Mouse (Mus musculus) lung, embryonic 14.5 days (tissue): Measurements from ENCODE around the gene Dand5. TPM values are rescaled to one million over a fixed set of nuclear protein-coding genes. Genes with fewer than 3 reads are reported as not detected.

Source experiments
- ATAC-seq: fragments of 200-750 bp; cut with Nextera tagmentation; 2 replicates; pipeline ENCODE4 v1.8.0; 2017; ENCODE audit warnings: mild to moderate bottlenecking, moderate TSS enrichment, moderate library complexity; ENCODE audit not compliant: insufficient read depth
- DNase-seq: peaks from one replicate; pipeline ENCODE4 v3.0.0-alpha.2; 2015
- H3K27ac ChIP-seq: fragments of 300-500 bp; sonication (generic); 2 replicates; pipeline ENCODE4 v1.5.1; 2014; ENCODE audit warnings: low read depth, mild to moderate bottlenecking, moderate library complexity
- H3K27me3 ChIP-seq: fragments of 300-500 bp; sonication (generic); 2 replicates; pipeline ENCODE4 v1.6.1; 2014; ENCODE audit warnings: low read length, control low read depth; ENCODE audit not compliant: insufficient read depth
- H3K36me3 ChIP-seq: fragments of 300-500 bp; sonication (generic); 2 replicates; pipeline ENCODE4 v1.6.1; 2014; ENCODE audit warnings: control low read depth; ENCODE audit not compliant: insufficient read depth
- H3K4me1 ChIP-seq: fragments of 300-500 bp; sonication (generic); 2 replicates; pipeline ENCODE4 v1.6.1; 2014; ENCODE audit warnings: antibody characterized with exemption, control low read depth; ENCODE audit not compliant: insufficient read depth
- H3K4me2 ChIP-seq: fragments of 300-500 bp; sonication (generic); 2 replicates; pipeline ENCODE4 v1.6.1; 2014; ENCODE audit warnings: mild to moderate bottlenecking
- H3K4me3 ChIP-seq: fragments of 300-500 bp; sonication (generic); 2 replicates; pipeline ENCODE4 v1.5.1; 2014; ENCODE audit warnings: low read depth, low read length
- H3K9ac ChIP-seq: fragments of 300-500 bp; sonication (generic); 2 replicates; pipeline ENCODE4 v1.6.1; 2014
- H3K9me3 ChIP-seq: fragments of 300-500 bp; sonication (generic); 2 replicates; pipeline ENCODE4 v1.6.1; 2016; ENCODE audit warnings: low read depth, low read length, control low read depth
- CTCF ChIP-seq: IDR thresholded peaks from 2 replicates; pipeline ENCODE4 v1.5.1; 2016; ENCODE audit warnings: antibody characterized with exemption, low read depth
- WGBS: fragments of 180-500 bp; shearing (Covaris S2); extraction: QIAGEN DNeasy Blood & Tissue Kit; methylation state at CpG from one replicate; pipeline ENCODE4 v1.1.7; 2014; 5-methylcytosine and 5-hydroxymethylcytosine counted together
- polyA plus RNA-seq: library from polyadenylated mRNA; unstranded; fragments of >200 nt; fragmentation: Nextera tagmentation; extraction: Ambion mirVana; gene quantifications from 2 replicates; pipeline ENCODE4 v1.2.1, GENCODE M21; 2014

The Dand5 gene
- polyA plus RNA-seq, 1 experiment from 2014 or later, result 4.6 TPM

DNA sequence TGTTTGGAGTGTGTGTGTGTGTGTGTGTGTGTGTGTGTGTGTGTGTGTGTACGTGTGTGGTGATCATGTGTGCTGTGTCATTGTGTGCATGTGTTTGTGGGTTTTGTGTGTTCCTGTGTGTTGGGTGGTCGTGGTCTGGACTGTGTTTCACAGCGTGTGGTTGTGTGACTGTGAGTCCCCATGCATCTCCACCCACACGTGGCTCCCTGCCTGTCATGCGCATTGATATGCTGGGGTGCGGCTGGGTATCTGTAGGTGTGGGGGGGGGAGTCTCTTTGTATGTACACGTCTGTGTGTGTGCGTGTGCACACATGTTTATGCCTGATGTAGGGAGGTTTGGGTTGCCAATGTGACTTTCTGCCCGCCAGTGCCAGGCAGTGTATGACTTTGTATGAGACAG is 29.5 kb downstream of the Dand5 start:
- WGBS, result 77% methylated on average over 9 of the region's 9 CpGs
- no peak overlapping the region for H3K27ac ChIP-seq
- no peak for TF ChIP-seq CTCF
- H3K9ac ChIP-seq, result no peak overlapping the region; the same call in 1 of the 2 replicates
- H3K9me3 ChIP-seq, result no peaks in the 10 kb centered on the region
- ATAC-seq (no peak), DNase-seq (no peak)
- H3K4me2 ChIP-seq, result peak overlapping the region; percentile 56; the same call in 1 of the 2 replicates
- peaks cover 11% of the 10 kb centered on the region; the same call in 1 of the 2 replicates for H3K36me3 ChIP-seq
- H3K4me3 ChIP-seq, result no peak overlapping the region
- peaks cover 14% of the 10 kb centered on the region for H3K27me3 ChIP-seq
- H3K4me1 ChIP-seq, result peaks cover 45% of the 10 kb centered on the region

GRCm38 (mm10) chr8:84792429-84792947 is 30.1 kb downstream of the Dand5 start:
- WGBS, result 72% methylated on average over 12 of the region's 12 CpGs
- Histone ChIP-seq H3K27ac (no peak overlapping the region), H3K4me1 (peaks cover 45% of the 10 kb centered on the region), H3K9me3 (no peaks in the 10 kb centered on the region), H3K9ac (no peak overlapping the region), H3K4me3 (no peak overlapping the region), H3K4me2 (no peak overlapping the region), H3K36me3 (peaks cover 9% of the 10 kb centered on the region; the same call in 1 of the 2 replicates), H3K27me3 (peaks cover 20% of the 10 kb centered on the region)
- TF ChIP-seq CTCF, result no peak
- ATAC-seq, result no peak
- DNase-seq, result no peak

DNA sequence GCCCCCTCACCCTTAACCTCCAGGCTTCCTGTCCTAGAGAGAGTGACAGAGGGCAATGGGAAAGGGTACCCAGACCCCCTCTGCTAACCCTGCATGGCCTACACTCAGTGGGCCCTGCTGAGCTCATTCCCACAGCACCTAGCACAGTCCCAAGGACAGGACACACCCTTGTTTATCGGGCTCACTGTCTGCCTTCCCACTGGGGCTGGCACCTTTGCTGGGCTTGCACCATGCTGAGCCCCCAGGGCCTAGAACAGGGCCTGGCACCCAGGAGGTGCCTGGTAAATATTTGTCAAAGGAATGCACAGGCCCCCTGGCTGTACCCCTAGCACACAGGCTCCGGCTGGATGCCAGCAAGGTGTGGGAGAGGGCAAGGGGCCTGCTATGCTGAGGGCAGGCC is 32.1 kb downstream of the Dand5 start:
- no peaks in the 10 kb centered on the region for H3K9me3 ChIP-seq
- H3K4me1 ChIP-seq, result peaks cover 57% of the 10 kb centered on the region

GRCm38 (mm10) chr8:84789855-84790486 is 32.7 kb downstream of the Dand5 start:
- Histone ChIP-seq H3K27ac (no peak overlapping the region), H3K36me3 (no peaks in the 10 kb centered on the region; the same call in 1 of the 2 replicates), H3K4me2 (no peak overlapping the region; the same call in 1 of the 2 replicates), H3K9ac (no peak overlapping the region), H3K27me3 (peaks cover 37% of the 10 kb centered on the region), H3K4me1 (peaks cover 59% of the 10 kb centered on the region), H3K9me3 (no peaks in the 10 kb centered on the region), H3K4me3 (no peak overlapping the region)
- 70% methylated on average over 9 of the region's 9 CpGs for WGBS
- no peak for ATAC-seq
- no peak for TF ChIP-seq CTCF
- DNase-seq, result no peak

More for the DNA sequence above, 32.1 kb downstream of the Dand5 start:
- WGBS, result 36% methylated on average over 2 of the region's 2 CpGs
- DNase-seq (no peak), ATAC-seq (no peak)
- Histone ChIP-seq H3K9ac (no peak overlapping the region), H3K27me3 (peaks cover 31% of the 10 kb centered on the region), H3K27ac (no peak overlapping the region), H3K4me2 (0 out of 2 replicates have a peak overlapping the region, but pooled peaks have one; percentile 18), H3K36me3 (no peaks in the 10 kb centered on the region; the same call in 1 of the 2 replicates), H3K4me3 (no peak overlapping the region)
- 0 out of 2 replicates have a peak, but pooled peaks have one; percentile 2 for TF ChIP-seq CTCF

GRCm38 (mm10) chr8:84789345-84789744 is 33.3 kb downstream of the Dand5 start:
- Histone ChIP-seq H3K9me3 (no peaks in the 10 kb centered on the region), H3K36me3 (no peaks in the 10 kb centered on the region; the same call in 1 of the 2 replicates), H3K4me2 (peak overlapping the region; percentile 47), H3K27ac (peak overlapping the region; percentile 54; the same call in 1 of the 2 replicates), H3K4me1 (peaks cover 59% of the 10 kb centered on the region), H3K27me3 (peaks cover 43% of the 10 kb centered on the region), H3K4me3 (no peak overlapping the region), H3K9ac (no peak overlapping the region)
- 62% methylated on average over 5 of the region's 5 CpGs for WGBS
- ATAC-seq (no peak), DNase-seq (no peak)
- no peak for TF ChIP-seq CTCF

- no peaks in the 10 kb centered on the region for H3K9me3 ChIP-seq
- H3K4me3 ChIP-seq, result no peak overlapping the region
- peak overlapping the region; percentile 54; the same call in 1 of the 2 replicates for H3K27ac ChIP-seq
- H3K9ac ChIP-seq, result no peak overlapping the region
- no peaks in the 10 kb centered on the region; the same call in 1 of the 2 replicates for H3K36me3 ChIP-seq
- peak; percentile 11; the same call in 1 of the 2 replicates for ATAC-seq
- WGBS, result 8% methylated on average over 11 of the region's 11 CpGs
- H3K4me1 ChIP-seq, result peaks cover 57% of the 10 kb centered on the region
- peaks cover 48% of the 10 kb centered on the region for H3K27me3 ChIP-seq
- peak overlapping the region; percentile 47 for H3K4me2 ChIP-seq
- DNase-seq, result peak; percentile 89
- TF ChIP-seq CTCF, result no peak
These were observed 33.7 kb downstream of the Dand5 start for GRCm38 (mm10) chr8:84788896-84789295.

- WGBS, result 43% methylated on average over 14 of the region's 14 CpGs
- Histone ChIP-seq H3K4me1 (peaks cover 53% of the 10 kb centered on the region), H3K4me2 (no peak overlapping the region)
These were observed 34.9 kb downstream of the Dand5 start for GRCm38 (mm10) chr8:84787523-84788302.

More at GRCm38 (mm10) chr8:84787523-84788302, 34.9 kb downstream of the Dand5 start:
- Histone ChIP-seq H3K27ac (no peak overlapping the region), H3K9me3 (no peaks in the 10 kb centered on the region), H3K27me3 (peaks cover 60% of the 10 kb centered on the region), H3K36me3 (no peaks in the 10 kb centered on the region; the same call in 1 of the 2 replicates), H3K4me3 (no peak overlapping the region), H3K9ac (no peak overlapping the region)
- no peak for TF ChIP-seq CTCF
- no peak for ATAC-seq
- no peak for DNase-seq
